Mouse (Mus musculus) adrenal gland, postnatal 36 days (tissue): Measurements from ENCODE around the gene Qars. TPM values are rescaled to one million over a fixed set of nuclear protein-coding genes. Genes with fewer than 3 reads are reported as not detected.

Source experiments
- DNase-seq, 2 experiments: peaks; one replicate each; pipeline ENCODE4 v3.0.0; 2021; ENCODE audit warnings: mixed read lengths in 1 of 2
- total RNA-seq, 2 experiments: library from RNA; stranded (reverse); gene quantifications; 2 replicates each; pipeline ENCODE4 v1.2.3; 2021

Qars gene
- total RNA-seq, 2 experiments from 2014 or later, result 191 to 194 TPM

GRCm38 (mm10) chr9:108531496-108531895 lies 24.0 kb downstream of the Qars start:
- DNase-seq, result no peak

GRCm38 (mm10) chr9:108540846-108541245 lies 33.3 kb downstream of the Qars start:
- peak in 1 of 2 experiments; percentile 35 for DNase-seq

- DNase-seq, result no peak
These were observed 38.5 kb downstream of the Qars start for GRCm38 (mm10) chr9:108545986-108546385.

GRCm38 (mm10) chr9:108546875-108547274 lies 39.4 kb downstream of the Qars start:
- DNase-seq, result no peak

- no peak for DNase-seq
These were observed 51.7 kb downstream of the Qars start for GRCm38 (mm10) chr9:108559169-108559568.

GRCm38 (mm10) chr9:108560227-108560841 lies 52.8 kb downstream of the Qars start, which contains the start of gene Impdh2:
Gene Impdh2 (plus strand): TSS chr9:108560286.
- DNase-seq, result peak; percentile 95 to 96

- no peak for DNase-seq
These were observed 56.2 kb downstream of the Qars start for GRCm38 (mm10) chr9:108563671-108564070.

- no peak for DNase-seq
These were observed 56.6 kb downstream of the Qars start for GRCm38 (mm10) chr9:108564131-108564530.

Other genes with a start within 250 kb of the Qars start
- 100 to 1,000 TPM; 142 to 144 TPM for gene Dag1, start 243.7 kb upstream of the Qars start, total RNA-seq
- 10 to 100 TPM; 17.1 TPM for gene Nicn1, start 217.3 kb upstream of the Qars start, total RNA-seq
- gene Amt, start 210.9 kb upstream of the Qars start, total RNA-seq, result 1 to 10 TPM; 2.7 to 4.4 TPM
- 100 to 1,000 TPM; 363 to 383 TPM for gene Rhoa, start 201.6 kb upstream of the Qars start, total RNA-seq
- gene Tcta, start 201.5 kb upstream of the Qars start, total RNA-seq, result 10 to 100 TPM; 38.8 to 48.3 TPM
- 100 to 1,000 TPM; 538 to 748 TPM for gene Gpx1, start 168.8 kb upstream of the Qars start, total RNA-seq
- 100 to 1,000 TPM; 110 to 120 TPM for gene Usp4, start 159.9 kb upstream of the Qars start, total RNA-seq
- 1 to 10 TPM in 1 of 2 experiments, under 1 TPM in 1; 0.93 to 1.3 TPM for gene 1700102P08Rik, start 114.9 kb upstream of the Qars start, total RNA-seq
- gene Ccdc36, start 79.2 kb upstream of the Qars start, total RNA-seq, result not detected
- not detected for gene BC048562, start 71.2 kb upstream of the Qars start, total RNA-seq
- 10 to 100 TPM; 37.1 to 48.1 TPM for gene Ccdc71, start 47.2 kb upstream of the Qars start, total RNA-seq
- gene Klhdc8b, start 46.1 kb upstream of the Qars start, total RNA-seq, result 10 to 100 TPM; 20.1 to 21.5 TPM
- gene Lamb2, start 28.0 kb upstream of the Qars start, total RNA-seq, result 100 to 1,000 TPM; 117 to 133 TPM
- gene Usp19, start 17.1 kb upstream of the Qars start, total RNA-seq, result 100 to 1,000 TPM; 204 to 213 TPM
- gene Qrich1, start 9.1 kb downstream of the Qars start, total RNA-seq, result 100 to 1,000 TPM; 106 to 125 TPM
- gene Impdh2, start 52.6 kb downstream of the Qars start, total RNA-seq, result 100 to 1,000 TPM in 1 of 2 experiments, 10 to 100 TPM in 1; 76.8 to 118 TPM
- 10 to 100 TPM; 63.6 to 75.4 TPM for gene Ndufaf3, start 59.7 kb downstream of the Qars start, total RNA-seq
- gene Dalrd3, start 62.2 kb downstream of the Qars start, total RNA-seq, result 10 to 100 TPM; 61.1 to 72.7 TPM
- gene Wdr6, start 71.0 kb downstream of the Qars start, total RNA-seq, result 100 to 1,000 TPM; 119 to 121 TPM
- 1 to 10 TPM; 5.6 to 6.3 TPM for gene P4htm, start 90.0 kb downstream of the Qars start, total RNA-seq
- 10 to 100 TPM; 62.2 to 65.6 TPM for gene Arih2, start 141.7 kb downstream of the Qars start, total RNA-seq
- gene Slc25a20, start 154.4 kb downstream of the Qars start, total RNA-seq, result 100 to 1,000 TPM; 112 to 140 TPM
- 10 to 100 TPM; 28.9 to 34.9 TPM for gene Prkar2a, start 181.6 kb downstream of the Qars start, total RNA-seq